Mouse (Mus musculus) hindbrain, embryonic 12.5 days (tissue): ENCODE measurements around the gene Mcm10. TPM values are rescaled to one million over a fixed set of nuclear protein-coding genes. Genes with fewer than 3 reads are reported as not detected.

Source experiments
- ATAC-seq: fragments of 200-750 bp; cut with Nextera tagmentation; 2 replicates; pipeline ENCODE4 v1.8.0; 2017; ENCODE audit warnings: moderate TSS enrichment; ENCODE audit not compliant: low FRiP score
- H3K27ac ChIP-seq: fragments of 300-500 bp; sonication (generic); 2 replicates; pipeline ENCODE4 v1.5.1; 2016; ENCODE audit warnings: mild to moderate bottlenecking
- H3K27me3 ChIP-seq: fragments of 300-500 bp; sonication (generic); 2 replicates; pipeline ENCODE4 v1.6.1; 2016; ENCODE audit warnings: mild to moderate bottlenecking
- H3K36me3 ChIP-seq: fragments of 300-500 bp; sonication (generic); 2 replicates; pipeline ENCODE4 v1.6.1; 2016; ENCODE audit warnings: mild to moderate bottlenecking
- H3K4me1 ChIP-seq: fragments of 300-500 bp; sonication (generic); 2 replicates; pipeline ENCODE4 v1.6.1; 2016
- H3K4me2 ChIP-seq: fragments of 300-500 bp; sonication (generic); replicated peaks from 2 replicates; pipeline ENCODE4 v1.6.1; 2016; ENCODE audit warnings: mild to moderate bottlenecking
- H3K4me3 ChIP-seq: fragments of 300-500 bp; sonication (generic); 2 replicates; pipeline ENCODE4 v1.5.1; 2016; ENCODE audit warnings: mild to moderate bottlenecking
- H3K9ac ChIP-seq: fragments of 300-500 bp; sonication (generic); 2 replicates; pipeline ENCODE4 v1.6.1; 2016; ENCODE audit warnings: mild to moderate bottlenecking, moderate library complexity
- H3K9me3 ChIP-seq: fragments of 300-500 bp; sonication (generic); replicated peaks from 2 replicates; pipeline ENCODE4 v1.6.1; 2016; ENCODE audit warnings: mild to moderate bottlenecking
- WGBS: fragments of 180-500 bp; shearing (Covaris S2); methylation state at CpG from one replicate; pipeline ENCODE4 v1.1.7; 2016; 5-methylcytosine and 5-hydroxymethylcytosine counted together
- polyA plus RNA-seq: library from polyadenylated mRNA; unstranded; fragments of >200 nt; fragmentation: Nextera tagmentation; extraction: Ambion mirVana; gene quantifications from 2 replicates; pipeline ENCODE4 v1.2.1, GENCODE M21; 2016

Gene Mcm10
- polyA plus RNA-seq, 1 experiment from 2014 or later, result 23.1 TPM

DNA sequence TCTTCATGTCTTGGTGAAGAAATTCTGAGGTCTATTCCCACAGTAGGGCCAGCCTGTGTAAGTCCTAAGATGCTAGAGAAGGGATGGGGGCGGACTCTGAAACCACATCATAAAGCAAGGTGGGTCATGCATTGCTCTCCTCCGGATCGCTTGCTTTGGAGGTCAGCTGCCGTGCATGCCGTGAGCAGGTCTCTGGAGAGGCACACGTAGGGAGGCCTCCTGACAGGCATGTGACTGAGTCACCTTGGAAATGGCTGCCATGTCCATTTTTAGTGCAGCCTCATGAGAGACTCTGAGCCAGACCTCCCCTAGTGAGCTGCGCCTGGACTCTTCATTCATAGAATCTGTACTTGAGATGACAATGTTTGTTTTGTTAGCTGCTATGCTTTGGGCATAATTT is 15.5 kb upstream of the Mcm10 start:
- WGBS, result 83% methylated on average over 7 of the region's 7 CpGs
- Histone ChIP-seq H3K9me3 (0 out of 2 replicates have a peak, but pooled peaks cover 3% of the 10 kb centered on the region), H3K27me3 (no peaks in the 10 kb centered on the region), H3K4me2 (no peak overlapping the region), H3K4me1 (no peaks in the 10 kb centered on the region), H3K36me3 (no peaks in the 10 kb centered on the region), H3K4me3 (no peak overlapping the region), H3K9ac (no peak overlapping the region), H3K27ac (no peak overlapping the region)
- ATAC-seq, result no peak

DNA sequence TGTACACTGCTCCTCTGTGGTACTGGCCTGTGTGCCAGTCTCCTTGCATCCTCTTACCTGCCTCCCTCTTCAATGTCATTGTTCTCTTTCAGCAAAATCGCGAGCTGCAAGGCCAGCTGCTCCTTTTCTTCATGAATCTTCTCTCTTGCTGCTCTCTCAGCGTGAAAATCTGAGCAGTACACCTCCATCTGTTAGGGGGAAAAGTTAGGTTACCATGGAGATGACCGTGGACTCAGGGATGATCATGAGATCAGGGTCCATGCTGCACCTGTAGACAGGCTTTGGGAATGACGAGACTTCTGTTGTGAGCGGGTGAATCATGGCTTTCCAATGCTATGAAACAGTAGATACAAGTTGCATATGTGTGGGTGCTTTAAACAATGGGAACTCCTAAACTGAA is 14.5 kb upstream of the Mcm10 start:
- no peak for ATAC-seq
- WGBS, result 66% methylated on average over 6 of the region's 6 CpGs

DNA sequence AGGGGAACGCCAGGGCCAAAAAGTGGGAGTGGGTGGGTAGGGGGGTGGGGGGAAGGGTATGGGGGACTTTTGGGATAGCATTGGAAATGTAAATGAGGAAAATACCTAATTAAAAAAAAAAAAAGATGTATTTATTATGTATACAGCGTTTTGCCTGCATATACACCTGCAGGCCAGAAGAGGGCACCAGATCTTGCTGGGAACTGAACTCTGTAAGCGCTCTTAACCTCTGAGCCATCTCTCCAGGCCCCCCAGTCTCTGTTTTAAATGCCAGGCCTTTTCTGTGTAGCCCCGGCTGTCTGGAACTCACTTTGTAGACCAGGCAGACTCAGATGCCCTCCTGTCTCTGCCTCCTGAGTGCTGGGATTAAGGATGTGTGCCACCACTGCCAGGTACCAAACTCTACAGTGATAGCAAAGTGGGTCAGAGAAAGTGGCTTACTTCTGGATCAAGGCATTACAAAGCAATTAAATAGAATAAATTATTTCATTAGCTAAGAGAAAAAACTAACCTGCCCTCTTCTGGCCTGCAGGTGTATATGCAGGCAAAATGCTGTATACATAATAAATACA is 12.7 kb upstream of the Mcm10 start:
- WGBS, result 40% methylated on average over 3 of the region's 4 CpGs

More for the DNA sequence above, 14.5 kb upstream of the Mcm10 start:
- Histone ChIP-seq H3K4me3 (no peak overlapping the region), H3K36me3 (no peaks in the 10 kb centered on the region), H3K9ac (no peak overlapping the region), H3K27me3 (no peaks in the 10 kb centered on the region), H3K4me2 (no peak overlapping the region), H3K27ac (no peak overlapping the region), H3K4me1 (no peaks in the 10 kb centered on the region), H3K9me3 (0 out of 2 replicates have a peak, but pooled peaks cover 3% of the 10 kb centered on the region)

DNA sequence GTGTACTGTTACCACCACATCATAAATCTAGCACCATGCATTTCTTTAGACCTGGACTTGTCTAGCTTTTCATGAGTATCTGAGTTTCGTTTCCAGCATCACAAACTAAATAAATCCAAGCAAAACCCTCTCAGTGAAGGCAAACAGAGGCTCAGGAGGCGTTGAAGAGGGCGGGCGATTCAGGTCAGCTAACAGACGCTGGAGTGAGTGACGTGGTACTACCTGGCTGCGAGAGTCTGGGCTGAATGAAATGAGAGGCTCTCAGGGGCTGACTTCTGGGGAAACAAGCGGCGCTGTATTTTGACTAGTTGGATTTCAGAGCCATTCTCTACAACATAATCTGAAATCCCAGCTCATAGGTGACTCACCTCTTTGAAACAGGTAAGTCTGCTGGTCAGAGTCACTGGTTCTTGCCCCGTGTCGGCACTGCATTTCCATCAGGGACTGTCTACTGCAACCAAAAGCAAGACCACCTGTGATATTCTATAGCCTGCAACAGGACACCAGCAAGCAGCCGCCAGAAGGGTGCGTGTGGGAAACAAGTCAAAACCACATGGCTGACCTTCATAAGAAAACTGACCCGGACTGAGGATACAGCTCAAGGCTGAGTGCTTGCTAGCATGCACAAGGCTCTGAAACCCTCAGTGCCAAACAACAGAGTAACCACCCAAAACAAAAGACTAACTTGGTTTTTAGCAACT is 11.3 kb upstream of the Mcm10 start:
- Histone ChIP-seq H3K4me3 (no peak overlapping the region), H3K27ac (no peak overlapping the region), H3K9me3 (0 out of 2 replicates have a peak, but pooled peaks cover 3% of the 10 kb centered on the region), H3K27me3 (no peaks in the 10 kb centered on the region), H3K4me2 (no peak overlapping the region), H3K36me3 (no peaks in the 10 kb centered on the region), H3K4me1 (no peaks in the 10 kb centered on the region), H3K9ac (no peak overlapping the region)
- ATAC-seq, result no peak
- WGBS, result 77% methylated on average over 14 of the region's 14 CpGs

More for the DNA sequence above, 12.7 kb upstream of the Mcm10 start:
- no peaks in the 10 kb centered on the region for H3K36me3 ChIP-seq
- H3K4me3 ChIP-seq, result no peak overlapping the region
- H3K4me1 ChIP-seq, result no peaks in the 10 kb centered on the region
- H3K4me2 ChIP-seq, result no peak overlapping the region
- H3K27ac ChIP-seq, result no peak overlapping the region
- no peaks in the 10 kb centered on the region for H3K27me3 ChIP-seq
- no peak for ATAC-seq
- no peak overlapping the region for H3K9ac ChIP-seq
- H3K9me3 ChIP-seq, result 0 out of 2 replicates have a peak, but pooled peaks cover 3% of the 10 kb centered on the region

DNA sequence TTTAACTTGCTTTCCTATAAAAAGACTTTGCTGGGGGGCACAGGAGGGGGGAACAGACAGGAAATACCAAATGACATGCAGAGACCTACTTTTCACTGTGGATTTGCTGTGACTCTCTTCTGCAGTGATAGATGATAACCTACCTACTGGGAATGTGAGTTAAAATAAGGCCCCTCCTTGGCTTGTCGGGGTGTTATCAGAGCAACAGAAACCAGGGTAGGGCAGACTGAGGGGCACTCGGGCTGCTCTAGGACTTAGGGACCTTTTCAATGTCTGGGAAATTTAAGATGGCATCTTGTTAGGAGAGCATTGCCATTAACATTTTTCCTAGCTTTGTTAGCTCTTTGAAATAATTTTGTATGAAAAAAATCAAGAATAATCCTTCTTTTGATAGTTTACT is 10.7 kb upstream of the Mcm10 start:
- H3K4me3 ChIP-seq, result no peak overlapping the region
- H3K9me3 ChIP-seq, result 0 out of 2 replicates have a peak, but pooled peaks cover 3% of the 10 kb centered on the region
- no peak for ATAC-seq

DNA sequence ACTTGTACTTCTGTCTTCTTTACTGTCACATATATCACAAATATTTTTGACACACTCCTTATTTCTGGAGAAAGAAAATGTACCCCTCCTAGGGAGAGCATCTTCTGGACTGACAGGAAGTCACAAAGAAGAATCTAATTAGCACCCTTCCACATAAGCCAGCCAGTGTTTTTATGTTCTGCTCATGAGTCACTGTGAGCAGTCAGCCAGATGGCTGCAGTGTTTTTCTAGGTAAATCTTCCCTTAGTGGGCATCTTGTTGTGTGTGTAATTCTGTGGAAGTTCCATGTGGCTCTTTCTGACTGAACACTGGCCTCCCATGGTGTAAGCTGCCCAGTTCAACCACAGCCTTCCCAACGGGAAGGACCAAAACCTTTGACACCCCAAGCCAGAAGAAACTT is 7.1 kb upstream of the Mcm10 start:
- Histone ChIP-seq H3K27me3 (no peaks in the 10 kb centered on the region), H3K27ac (no peak overlapping the region), H3K4me3 (no peak overlapping the region), H3K4me2 (no peak overlapping the region), H3K4me1 (no peaks in the 10 kb centered on the region), H3K9ac (no peak overlapping the region), H3K36me3 (no peaks in the 10 kb centered on the region), H3K9me3 (no peaks in the 10 kb centered on the region)
- ATAC-seq, result no peak
- WGBS, result 76% methylated on average over 1 of the region's 1 CpGs

More for the DNA sequence above, 10.7 kb upstream of the Mcm10 start:
- WGBS, result 79% methylated on average over 2 of the region's 2 CpGs
- Histone ChIP-seq H3K36me3 (no peaks in the 10 kb centered on the region), H3K4me1 (no peaks in the 10 kb centered on the region), H3K4me2 (no peak overlapping the region), H3K9ac (no peak overlapping the region), H3K27ac (no peak overlapping the region), H3K27me3 (no peaks in the 10 kb centered on the region)

DNA sequence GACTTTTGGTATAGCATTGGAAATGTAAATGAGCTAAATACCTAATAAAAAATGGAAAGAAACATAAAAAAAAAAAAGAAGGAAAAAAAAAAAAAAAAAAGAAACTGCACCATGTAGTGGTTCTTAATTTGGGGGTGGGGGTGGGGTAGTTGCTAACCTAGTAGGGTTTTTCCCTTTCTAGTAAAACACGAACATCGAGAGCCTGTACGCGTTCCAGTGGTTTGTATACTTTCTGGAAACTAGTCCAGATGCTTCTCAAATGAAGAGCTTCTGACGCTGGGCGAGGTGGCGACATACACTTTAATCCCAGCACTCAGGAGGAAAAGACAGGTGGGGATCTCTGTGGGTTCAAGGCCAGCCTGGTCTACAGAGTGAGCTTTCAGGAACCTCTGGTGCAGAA is 4.3 kb upstream of the Mcm10 start:
- 95% methylated on average over 7 of the region's 7 CpGs for WGBS
- Histone ChIP-seq H3K27ac (no peak overlapping the region), H3K36me3 (no peaks in the 10 kb centered on the region), H3K4me3 (no peak overlapping the region), H3K27me3 (no peaks in the 10 kb centered on the region), H3K9ac (no peak overlapping the region), H3K4me2 (no peak overlapping the region), H3K4me1 (peaks cover 3% of the 10 kb centered on the region), H3K9me3 (no peaks in the 10 kb centered on the region)
- ATAC-seq, result no peak

DNA sequence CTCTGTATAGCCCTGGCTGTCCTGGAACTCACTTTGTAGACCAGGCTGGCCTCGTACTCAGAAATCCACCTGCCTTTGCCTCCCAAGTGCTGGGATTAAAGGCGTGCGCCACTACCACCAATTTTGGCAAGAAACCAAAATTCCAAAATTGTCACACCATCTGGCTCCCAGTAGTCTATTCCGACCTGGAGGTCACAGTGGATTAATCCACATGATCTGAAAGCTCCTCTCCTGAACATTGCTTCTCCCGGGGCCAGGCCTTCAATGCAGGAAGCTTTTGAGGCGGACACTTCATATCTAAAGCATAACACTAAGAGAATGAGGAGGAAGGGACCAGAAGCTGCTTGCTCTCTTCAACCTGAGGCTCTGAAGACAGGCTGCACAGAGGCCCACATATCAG is 2.9 kb upstream of the Mcm10 start:
- H3K27me3 ChIP-seq, result no peaks in the 10 kb centered on the region
- H3K4me2 ChIP-seq, result no peak overlapping the region
- H3K4me3 ChIP-seq, result no peak overlapping the region
- H3K36me3 ChIP-seq, result peaks cover 1% of the 10 kb centered on the region; the same call in 1 of the 2 replicates
- H3K4me1 ChIP-seq, result peaks cover 9% of the 10 kb centered on the region
- ATAC-seq, result no peak
- H3K9ac ChIP-seq, result no peak overlapping the region
- no peaks in the 10 kb centered on the region for H3K9me3 ChIP-seq
- H3K27ac ChIP-seq, result no peak overlapping the region
- 88% methylated on average over 6 of the region's 6 CpGs for WGBS

DNA sequence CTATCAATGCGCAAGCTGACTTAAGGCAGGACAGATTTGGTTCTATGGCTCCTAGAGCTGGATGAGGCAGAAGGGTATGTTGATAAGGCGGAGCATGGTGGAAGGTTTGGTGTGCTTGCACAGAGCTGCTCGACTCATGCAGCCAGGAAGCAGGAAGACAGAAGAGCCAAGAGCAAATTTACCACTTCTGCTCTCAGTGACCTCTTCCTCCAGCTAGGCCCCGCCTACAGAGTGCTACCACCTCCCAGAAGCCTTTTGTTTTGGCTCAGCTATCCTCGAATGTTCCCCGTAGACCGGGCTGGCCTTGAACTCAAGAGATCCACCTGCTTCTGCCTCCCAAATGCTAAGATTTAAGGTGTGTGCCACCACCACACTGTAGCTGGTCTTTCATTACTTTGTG is 2.0 kb upstream of the Mcm10 start:
- no peak overlapping the region for H3K4me3 ChIP-seq
- no peak overlapping the region for H3K27ac ChIP-seq
- 74% methylated on average over 7 of the region's 7 CpGs for WGBS
- H3K27me3 ChIP-seq, result no peaks in the 10 kb centered on the region
- no peak for ATAC-seq
- peaks cover 9% of the 10 kb centered on the region for H3K4me1 ChIP-seq
- H3K4me2 ChIP-seq, result no peak overlapping the region
- H3K9me3 ChIP-seq, result no peaks in the 10 kb centered on the region
- H3K36me3 ChIP-seq, result peaks cover 4% of the 10 kb centered on the region; the same call in 1 of the 2 replicates
- no peak overlapping the region for H3K9ac ChIP-seq

DNA sequence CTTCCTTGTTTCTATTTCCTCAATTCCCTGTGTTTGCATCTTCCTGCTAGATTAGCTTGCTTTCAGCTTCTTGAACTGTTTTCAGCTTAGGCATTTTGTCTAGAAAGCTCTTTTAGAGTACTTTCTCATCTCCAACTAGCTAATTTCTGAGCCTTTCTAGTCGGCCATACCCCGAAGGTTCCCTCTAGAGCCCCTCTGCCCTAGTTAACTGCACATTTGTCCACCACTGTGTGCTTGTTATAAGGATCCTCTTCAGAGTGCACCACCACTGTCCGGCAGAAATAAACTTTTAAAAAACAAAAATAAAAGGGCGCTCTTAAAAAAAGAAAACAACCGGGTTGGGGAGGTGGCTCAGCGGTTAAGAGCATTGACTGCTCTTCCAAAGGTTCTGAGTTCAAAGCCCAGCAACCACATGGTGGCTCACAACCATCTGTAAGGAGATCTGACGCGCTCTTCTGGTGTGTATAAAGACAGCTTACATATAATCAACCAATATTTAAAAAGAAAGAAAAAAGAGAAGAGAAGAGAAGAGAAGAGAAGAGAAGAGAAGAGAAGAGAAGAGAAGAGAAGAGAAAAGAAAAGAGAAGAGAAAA is 597 bp downstream of the Mcm10 start:
- 16% methylated on average over 8 of the region's 8 CpGs for WGBS
- ATAC-seq, result no peak
- no peaks in the 10 kb centered on the region for H3K27me3 ChIP-seq
- peak overlapping the region; percentile 57 for H3K4me3 ChIP-seq
- no peak overlapping the region for H3K9ac ChIP-seq
- peak overlapping the region; percentile 69 for H3K4me2 ChIP-seq
- no peaks in the 10 kb centered on the region for H3K9me3 ChIP-seq
- peaks cover 11% of the 10 kb centered on the region for H3K36me3 ChIP-seq
- peaks cover 9% of the 10 kb centered on the region for H3K4me1 ChIP-seq
- no peak overlapping the region for H3K27ac ChIP-seq

DNA sequence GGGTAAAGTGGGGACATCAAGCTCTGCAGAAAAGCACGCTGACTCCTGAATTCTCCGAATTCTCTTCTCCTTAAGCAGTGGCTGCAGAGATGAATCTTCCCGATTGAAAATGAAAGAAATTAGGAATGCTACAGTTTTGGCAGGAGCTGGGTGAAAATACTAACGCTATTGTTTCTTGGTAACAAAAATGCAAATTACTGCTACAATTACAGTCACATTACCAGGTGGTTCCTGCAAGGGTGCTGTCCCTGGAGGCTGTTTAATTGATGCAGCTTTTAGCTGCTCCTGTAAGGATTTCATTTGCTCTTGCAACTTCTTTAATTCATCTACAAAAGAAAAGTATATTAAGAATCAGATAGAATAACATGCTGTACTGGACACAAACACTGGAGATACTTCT is 5.5 kb downstream of the Mcm10 start:
- WGBS, result 92% methylated on average over 4 of the region's 4 CpGs
- ATAC-seq, result no peak
- Histone ChIP-seq H3K4me2 (no peak overlapping the region), H3K27ac (no peak overlapping the region), H3K4me3 (no peak overlapping the region), H3K9me3 (no peaks in the 10 kb centered on the region), H3K4me1 (peaks cover 8% of the 10 kb centered on the region), H3K27me3 (no peaks in the 10 kb centered on the region), H3K9ac (no peak overlapping the region), H3K36me3 (peaks cover 35% of the 10 kb centered on the region)

DNA sequence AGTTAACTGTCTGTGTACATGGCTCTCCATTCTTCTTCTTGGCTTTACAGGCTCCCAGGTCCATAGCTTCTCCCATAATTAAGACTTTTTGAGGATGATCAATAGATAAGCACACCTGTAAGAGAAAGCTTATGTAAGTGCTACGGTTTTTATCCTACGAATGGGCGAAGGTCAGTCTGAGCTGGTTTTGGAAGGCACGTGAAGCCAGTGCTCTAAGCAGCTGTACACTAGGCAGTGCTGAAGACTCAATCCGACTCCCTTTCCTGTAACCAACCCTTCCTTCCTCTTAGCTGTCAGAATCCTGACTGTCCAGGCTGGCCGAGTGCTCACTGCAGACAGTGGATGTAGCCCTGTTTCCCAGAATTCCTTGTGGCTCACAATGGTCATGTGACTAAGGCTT is 11.3 kb downstream of the Mcm10 start:
- no peak overlapping the region for H3K4me3 ChIP-seq
- 93% methylated on average over 6 of the region's 6 CpGs for WGBS
- H3K9ac ChIP-seq, result no peak overlapping the region
- H3K4me1 ChIP-seq, result no peaks in the 10 kb centered on the region
- H3K27me3 ChIP-seq, result no peaks in the 10 kb centered on the region
- no peaks in the 10 kb centered on the region for H3K9me3 ChIP-seq
- H3K27ac ChIP-seq, result no peak overlapping the region
- no peak for ATAC-seq
- peaks cover 44% of the 10 kb centered on the region for H3K36me3 ChIP-seq
- no peak overlapping the region for H3K4me2 ChIP-seq
